Mouse (Mus musculus) macrophage (primary cell): ENCODE data around the gene Lrrc32. TPM values are rescaled to one million over a fixed set of nuclear protein-coding genes. Genes with fewer than 3 reads are reported as not detected.

ENCODE experiments used
- H3K27ac ChIP-seq: fragments of 350-480 bp; formaldehyde crosslinking; 2 replicates; pipeline ENCODE4 v1.9.0; 2021
- H3K36me3 ChIP-seq: fragments of 350-480 bp; formaldehyde crosslinking; 2 replicates; pipeline ENCODE4 v1.9.0; 2021; ENCODE audit errors: inconsistent target
- H3K4me3 ChIP-seq: fragments of 350-480 bp; formaldehyde crosslinking; 2 replicates; pipeline ENCODE4 v1.9.0; 2021; ENCODE audit errors: inconsistent target
- H3K79me2 ChIP-seq: fragments of 350-480 bp; formaldehyde crosslinking; 2 replicates; pipeline ENCODE4 v1.9.0; 2021; ENCODE audit errors: inconsistent target
- WGBS: methylation state at CpG from one replicate; pipeline ENCODE4 v1.1.7; 2026; ENCODE audit warnings: inconsistent platforms; ENCODE audit not compliant: missing documents; 5-methylcytosine and 5-hydroxymethylcytosine counted together
- polyA plus RNA-seq: library from polyadenylated mRNA; stranded (reverse); fragments of 250-400 nt; gene quantifications from 3 replicates; pipeline ENCODE4 v1.2.4, GENCODE M21; 2018; ENCODE audit warnings: inconsistent platforms

Gene Lrrc32
- polyA plus RNA-seq, 1 experiment from 2014 or later, result 0.19 TPM

DNA sequence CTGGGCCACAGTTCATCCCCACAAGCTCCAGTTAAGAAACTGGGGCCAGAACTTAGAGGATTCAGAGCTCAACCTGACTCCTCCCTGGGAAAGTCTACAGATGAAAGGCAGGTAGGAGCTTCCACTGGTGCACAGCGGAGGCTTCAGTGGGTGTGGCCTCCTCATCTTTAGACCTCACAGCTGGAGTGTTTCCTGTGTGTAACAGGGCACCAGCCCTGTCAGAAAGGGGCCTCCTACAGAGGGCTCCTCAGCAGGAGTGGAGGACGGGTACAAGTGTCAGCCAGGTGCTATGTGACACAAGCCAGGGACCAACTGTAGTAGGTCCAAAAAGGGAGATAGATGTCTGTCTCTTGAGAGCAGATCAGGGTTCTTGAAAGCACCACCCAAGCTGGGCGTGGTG is 24.2 kb downstream of the Lrrc32 start:
- no peaks in the 10 kb centered on the region for H3K36me3 ChIP-seq
- no peak overlapping the region for H3K27ac ChIP-seq
- no peaks in the 10 kb centered on the region for H3K79me2 ChIP-seq
- WGBS, result 92% methylated on average over 3 of the region's 3 CpGs
- H3K4me3 ChIP-seq, result no peak overlapping the region

DNA sequence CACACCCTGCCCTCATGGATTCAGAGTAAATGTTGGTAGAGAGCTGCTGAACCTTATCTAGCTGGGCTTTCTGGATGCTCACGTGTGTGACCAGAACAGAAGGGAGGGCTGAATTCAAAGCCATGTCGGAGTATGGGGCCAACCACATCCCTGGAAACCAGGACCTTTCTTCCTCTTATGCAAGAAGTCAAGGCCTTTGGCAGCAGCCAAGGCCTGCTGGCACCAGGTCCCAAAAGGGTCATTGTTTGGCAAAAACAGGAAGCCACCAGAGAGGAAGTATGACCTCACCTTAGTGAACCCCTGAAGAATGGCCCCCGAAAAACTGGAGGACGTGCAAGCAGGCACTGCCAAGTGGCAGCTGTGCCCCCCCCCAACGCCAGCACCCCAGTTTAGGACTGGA is 33.5 kb downstream of the Lrrc32 start:
- 15% methylated on average over 5 of the region's 5 CpGs for WGBS
- 0 out of 2 replicates have a peak overlapping the region, but pooled peaks have one; percentile 8 for H3K27ac ChIP-seq
- no peaks in the 10 kb centered on the region for H3K79me2 ChIP-seq
- H3K36me3 ChIP-seq, result no peaks in the 10 kb centered on the region
- no peak overlapping the region for H3K4me3 ChIP-seq

DNA sequence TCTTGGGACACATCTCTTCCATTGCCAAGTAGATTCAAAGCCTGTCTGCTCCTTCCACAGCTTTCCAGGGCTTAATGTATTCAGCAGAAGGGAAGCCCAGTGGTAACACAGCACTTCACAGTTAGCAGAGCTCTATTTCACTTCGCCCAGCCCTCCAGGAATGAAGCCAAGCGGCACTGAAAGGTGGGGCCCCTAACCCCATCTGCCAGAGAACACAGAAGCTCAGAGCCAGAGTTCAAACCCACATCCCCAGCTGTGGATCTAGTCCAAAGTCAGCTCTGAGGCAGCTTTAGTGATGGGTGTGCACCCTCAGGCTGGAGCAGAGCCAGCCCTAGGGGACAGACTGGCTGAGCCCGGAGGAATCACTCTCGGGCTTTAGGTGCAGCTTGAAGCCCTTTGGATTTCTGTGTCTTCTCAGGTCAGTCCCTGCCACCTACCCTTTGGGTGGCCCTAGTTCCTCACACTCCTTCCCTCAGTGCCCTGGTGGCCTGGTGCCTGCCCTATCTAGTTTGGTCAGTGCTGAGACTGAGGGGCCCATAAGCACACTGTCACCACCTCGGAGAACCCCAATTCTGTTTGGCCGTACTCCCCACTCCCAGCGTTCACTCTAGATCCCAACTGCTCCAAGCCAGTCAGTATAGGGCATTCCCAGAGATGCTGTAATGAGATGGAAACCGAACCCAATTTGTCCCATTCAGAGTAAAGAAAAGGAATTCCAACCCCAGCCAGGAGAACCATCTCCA is 34.2 kb downstream of the Lrrc32 start:
- Histone ChIP-seq H3K79me2 (no peaks in the 10 kb centered on the region), H3K4me3 (no peak overlapping the region), H3K36me3 (no peaks in the 10 kb centered on the region), H3K27ac (0 out of 2 replicates have a peak overlapping the region, but pooled peaks have one; percentile 8)
- 69% methylated on average over 8 of the region's 8 CpGs for WGBS

DNA sequence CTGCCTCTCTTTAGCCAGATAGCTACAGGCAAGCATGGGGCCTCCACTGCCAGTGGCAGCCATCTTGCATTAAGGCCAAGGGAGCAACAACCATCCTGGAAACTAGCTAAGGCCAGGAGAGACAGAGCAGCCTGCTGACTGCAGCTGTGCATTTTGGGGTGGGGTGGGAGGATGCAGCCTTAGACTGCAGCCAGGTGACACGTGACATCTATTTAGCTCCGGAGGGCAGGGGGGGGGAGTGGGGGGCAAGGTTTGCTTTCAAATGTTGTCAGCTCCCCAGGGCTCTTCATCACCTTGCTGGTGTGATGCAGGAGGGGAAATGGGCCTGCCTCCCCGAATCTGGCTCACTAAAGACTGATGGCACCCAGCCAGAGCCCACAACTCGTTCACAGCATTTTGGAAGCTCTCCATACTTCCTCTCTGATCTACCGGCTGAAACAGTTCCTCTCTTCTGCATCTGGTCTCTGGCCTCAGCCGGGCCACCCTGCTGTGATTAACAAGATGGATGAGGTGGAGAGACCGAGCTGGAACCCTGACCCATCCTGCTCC is 34.8 kb downstream of the Lrrc32 start:
- no peaks in the 10 kb centered on the region for H3K36me3 ChIP-seq
- H3K4me3 ChIP-seq, result no peak overlapping the region
- no peaks in the 10 kb centered on the region for H3K79me2 ChIP-seq
- H3K27ac ChIP-seq, result no peak overlapping the region
- 1% methylated on average over 7 of the region's 7 CpGs for WGBS

DNA sequence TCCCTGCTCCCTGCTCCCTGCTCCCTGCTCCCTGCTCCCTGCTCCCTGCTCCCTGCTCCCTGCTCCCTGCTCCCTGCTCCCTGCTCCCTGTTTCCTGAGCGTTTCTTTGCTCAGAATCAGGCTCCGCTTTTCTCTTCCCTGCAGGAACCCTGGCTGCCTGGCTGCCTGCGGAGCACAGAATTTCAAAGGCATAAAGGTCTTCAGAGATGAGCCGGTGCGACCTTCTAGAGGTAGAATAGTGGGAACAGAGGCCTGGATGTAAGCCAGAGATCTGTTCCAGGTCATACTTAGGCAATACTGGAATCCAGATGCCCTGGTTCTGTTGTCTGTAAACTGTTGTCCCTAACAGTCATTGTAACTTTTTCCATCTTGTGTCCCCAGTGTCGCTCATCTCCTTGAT is 35.3 kb downstream of the Lrrc32 start:
- 76% methylated on average over 6 of the region's 6 CpGs for WGBS
- Histone ChIP-seq H3K4me3 (no peak overlapping the region), H3K36me3 (no peaks in the 10 kb centered on the region), H3K27ac (no peak overlapping the region), H3K79me2 (no peaks in the 10 kb centered on the region)

DNA sequence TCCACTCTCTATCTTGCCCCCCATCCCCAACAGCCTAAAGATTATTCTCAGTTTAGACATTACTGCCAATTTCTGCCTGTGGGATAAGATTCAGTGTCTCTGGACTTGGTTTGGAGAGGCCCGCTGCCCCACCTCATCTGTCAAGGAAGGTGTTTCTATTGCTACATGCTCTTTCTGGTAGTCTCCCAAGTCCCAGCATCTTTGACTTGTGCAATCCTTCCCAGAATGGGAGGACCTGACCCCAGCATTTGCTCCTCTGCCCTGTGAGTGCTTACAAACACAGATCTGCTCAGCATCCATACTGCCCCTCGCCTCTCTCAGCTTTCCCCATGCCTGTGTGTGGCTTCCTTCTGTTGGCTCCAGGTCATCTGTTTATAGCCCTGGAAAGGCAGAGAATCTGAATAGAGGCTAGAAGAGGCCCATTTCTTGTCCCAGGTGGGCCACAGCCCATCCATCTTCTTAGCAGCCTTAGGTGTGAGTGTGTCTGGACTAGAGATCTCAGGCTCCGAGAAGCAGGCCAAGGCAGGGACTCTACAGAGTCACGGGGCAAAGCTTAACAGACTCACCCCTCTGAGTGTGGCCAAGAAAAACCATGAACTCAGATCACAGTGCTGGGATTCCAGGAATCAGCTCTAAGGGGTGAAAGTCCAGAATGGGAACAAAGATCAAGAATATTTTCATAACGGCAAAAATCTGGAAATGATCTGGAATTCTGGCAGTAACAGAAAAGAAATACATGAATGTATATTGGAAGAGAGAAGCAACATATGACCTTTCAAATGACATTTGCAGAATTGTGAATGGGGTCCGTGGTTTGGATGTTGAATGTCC is 36.0 kb downstream of the Lrrc32 start:
- no peak overlapping the region for H3K4me3 ChIP-seq
- no peaks in the 10 kb centered on the region for H3K79me2 ChIP-seq
- H3K36me3 ChIP-seq, result no peaks in the 10 kb centered on the region
- WGBS, result 92% methylated on average over 6 of the region's 6 CpGs
- no peak overlapping the region for H3K27ac ChIP-seq

DNA sequence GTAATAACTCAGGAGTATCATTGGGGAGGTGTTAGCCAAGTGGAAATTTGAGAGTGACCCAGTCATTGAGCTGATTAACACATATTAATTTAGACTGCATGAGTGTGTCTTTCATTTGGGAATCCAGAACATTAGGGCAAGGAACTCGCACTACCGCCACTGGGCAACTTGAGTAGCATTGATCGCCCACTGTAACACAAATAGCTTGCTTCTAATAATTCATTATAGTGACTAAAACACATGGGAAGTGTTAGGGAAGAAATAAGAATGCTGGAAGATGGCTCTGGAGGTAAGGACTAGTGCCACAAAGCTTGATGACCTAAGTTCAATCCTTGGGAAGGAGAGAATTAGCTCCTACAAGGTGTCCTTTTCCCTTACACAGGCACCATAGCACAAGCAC is 38.0 kb downstream of the Lrrc32 start:
- Histone ChIP-seq H3K27ac (no peak overlapping the region), H3K36me3 (no peaks in the 10 kb centered on the region), H3K4me3 (no peak overlapping the region), H3K79me2 (no peaks in the 10 kb centered on the region)
- 96% methylated on average over 3 of the region's 3 CpGs for WGBS

DNA sequence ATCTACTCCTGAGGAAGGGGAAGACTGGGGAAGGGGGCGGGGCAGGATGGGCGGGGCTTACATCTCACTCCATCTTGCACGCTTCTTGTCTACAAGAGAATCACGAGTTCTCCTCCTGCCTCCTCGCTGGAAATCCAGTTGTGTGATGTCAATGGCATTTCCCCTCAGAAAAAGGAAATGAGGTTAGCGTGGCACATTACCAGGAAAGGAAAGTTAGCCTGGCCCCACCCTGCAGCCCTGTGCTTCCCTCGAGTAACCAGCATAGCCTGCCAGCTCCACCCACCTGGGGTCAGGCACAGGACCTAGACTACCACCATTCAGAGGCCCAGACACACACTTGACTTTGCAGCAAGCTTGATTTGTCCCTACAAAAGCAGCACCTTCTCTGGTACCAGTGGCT is 42.5 kb downstream of the Lrrc32 start:
- H3K4me3 ChIP-seq, result no peak overlapping the region
- no peaks in the 10 kb centered on the region for H3K36me3 ChIP-seq
- WGBS, result 30% methylated on average over 7 of the region's 7 CpGs
- H3K79me2 ChIP-seq, result no peaks in the 10 kb centered on the region
- no peak overlapping the region for H3K27ac ChIP-seq

DNA sequence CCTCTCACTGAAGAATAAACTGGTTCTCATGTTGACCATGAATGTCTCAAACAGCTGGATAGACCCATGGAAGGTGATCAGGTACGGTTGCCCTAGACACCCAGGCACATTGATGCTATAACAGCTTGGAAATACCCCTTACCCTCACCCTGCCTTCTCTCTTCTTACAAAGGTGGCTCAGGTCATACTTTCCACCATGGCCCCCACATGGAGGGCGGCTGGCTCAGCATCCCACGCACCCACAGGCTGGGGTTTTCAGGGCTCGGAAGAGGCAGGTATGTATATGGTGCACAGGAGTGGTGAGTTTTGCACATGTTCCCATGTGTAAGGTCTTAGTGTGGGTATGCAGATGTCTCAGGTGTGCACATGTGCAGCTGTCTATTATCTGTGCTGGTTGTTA is 43.9 kb downstream of the Lrrc32 start:
- Histone ChIP-seq H3K27ac (no peak overlapping the region), H3K36me3 (no peaks in the 10 kb centered on the region), H3K4me3 (no peak overlapping the region), H3K79me2 (no peaks in the 10 kb centered on the region)
- WGBS, result 94% methylated on average over 4 of the region's 4 CpGs

DNA sequence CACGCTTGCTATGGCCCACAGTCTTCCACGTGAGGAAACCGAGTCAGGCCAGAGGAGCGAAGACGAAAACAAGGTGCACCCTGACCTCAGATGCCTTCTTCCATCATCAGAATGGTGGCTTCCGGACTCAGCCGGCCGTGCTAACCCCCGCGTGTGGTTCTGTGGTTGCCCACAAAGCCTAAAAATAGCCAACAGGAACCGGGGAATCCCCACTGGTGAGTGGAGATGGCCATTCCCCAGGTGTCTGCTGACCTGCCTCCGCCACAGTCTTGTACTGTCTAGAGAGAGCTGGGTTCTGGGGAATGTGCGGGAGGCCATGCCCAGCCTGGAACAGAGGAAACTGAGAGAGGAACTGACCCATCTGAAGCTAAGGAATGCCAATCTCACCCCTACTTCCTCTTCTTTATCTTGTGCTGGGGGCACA is 45.4 kb downstream of the Lrrc32 start:
- Histone ChIP-seq H3K27ac (peak overlapping the region; percentile 27), H3K79me2 (no peaks in the 10 kb centered on the region), H3K36me3 (no peaks in the 10 kb centered on the region), H3K4me3 (no peak overlapping the region)
- 5% methylated on average over 13 of the region's 13 CpGs for WGBS

DNA sequence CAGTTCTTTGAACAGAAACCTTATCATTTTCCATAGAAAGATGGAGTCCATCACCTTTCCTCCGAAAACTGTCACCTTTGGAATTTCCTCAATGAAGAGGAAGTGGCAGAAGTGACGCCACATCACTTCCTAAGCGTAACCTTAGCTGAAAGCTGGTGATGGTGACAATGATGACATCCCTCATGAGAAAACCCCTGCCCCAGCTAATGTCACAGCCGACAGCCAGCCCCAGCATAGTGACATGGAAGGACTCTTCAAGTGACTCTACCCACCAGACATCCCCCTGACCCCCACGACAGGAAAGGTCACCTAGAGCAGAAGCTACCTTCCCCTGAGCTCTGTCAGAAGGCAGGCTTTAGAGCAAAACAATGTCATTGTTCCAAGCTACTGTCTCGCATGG is 46.1 kb downstream of the Lrrc32 start:
- Histone ChIP-seq H3K36me3 (no peaks in the 10 kb centered on the region), H3K27ac (peak overlapping the region; percentile 27), H3K4me3 (no peak overlapping the region), H3K79me2 (no peaks in the 10 kb centered on the region)
- WGBS, result 62% methylated on average over 6 of the region's 6 CpGs

DNA sequence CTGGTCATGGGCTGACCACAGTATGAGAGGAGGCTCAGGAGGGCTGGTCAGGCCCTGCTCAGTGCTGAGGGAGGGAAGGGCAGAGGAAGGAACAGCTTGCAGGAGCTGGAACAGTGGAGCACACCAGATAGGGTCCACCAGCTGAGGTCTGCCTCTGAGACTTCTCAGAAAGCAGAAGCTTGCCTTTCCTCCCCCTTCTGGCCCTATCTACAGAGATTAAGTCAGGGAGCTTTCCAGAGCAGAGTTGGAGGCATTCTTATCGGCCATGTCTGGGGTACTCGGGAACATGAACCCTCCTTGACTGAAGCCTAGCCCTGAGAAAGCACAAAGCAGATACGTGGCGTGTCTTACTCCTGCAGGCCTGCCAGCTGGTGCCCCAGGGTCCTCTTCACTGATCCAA is 46.8 kb downstream of the Lrrc32 start:
- no peak overlapping the region for H3K4me3 ChIP-seq
- no peaks in the 10 kb centered on the region for H3K36me3 ChIP-seq
- WGBS, result 65% methylated on average over 4 of the region's 4 CpGs
- H3K79me2 ChIP-seq, result no peaks in the 10 kb centered on the region
- no peak overlapping the region for H3K27ac ChIP-seq

DNA sequence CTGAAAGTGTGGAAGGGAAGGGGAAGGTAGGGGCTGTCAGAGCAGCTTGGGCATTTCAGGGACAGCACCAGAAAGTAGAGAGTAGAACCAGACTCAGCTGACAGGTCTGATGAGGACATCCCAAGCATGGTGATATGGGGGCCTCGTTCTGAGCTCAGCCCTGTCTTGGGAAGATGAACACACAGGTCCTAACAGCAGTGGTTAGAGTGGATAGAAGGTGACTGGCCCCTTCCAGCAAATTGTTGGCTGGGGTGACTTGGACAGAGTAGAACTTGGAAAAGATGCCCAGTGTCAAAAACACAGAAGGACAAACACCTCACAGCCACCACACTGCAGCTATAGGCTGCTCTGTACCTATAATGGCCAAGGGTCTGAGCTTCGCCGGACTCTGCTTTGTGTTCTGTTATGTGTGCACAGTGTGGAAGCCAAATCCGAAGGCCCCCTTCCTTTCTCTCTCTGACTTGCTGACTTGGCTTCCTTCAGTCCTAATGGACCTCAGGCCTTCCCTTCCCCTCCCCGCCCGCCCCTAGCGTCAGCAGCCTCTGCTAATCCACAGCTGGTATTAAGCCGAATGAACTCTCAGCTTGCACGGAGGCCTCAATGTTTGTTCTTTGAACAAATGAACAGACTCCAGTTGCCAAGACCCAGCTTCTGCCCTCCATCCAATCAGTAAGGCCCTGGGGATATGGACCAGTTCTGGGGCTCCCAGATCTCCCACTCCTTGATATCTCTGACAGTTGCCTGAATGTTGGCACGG is 48.3 kb downstream of the Lrrc32 start:
- no peaks in the 10 kb centered on the region for H3K36me3 ChIP-seq
- no peaks in the 10 kb centered on the region for H3K79me2 ChIP-seq
- WGBS, result 97% methylated on average over 10 of the region's 10 CpGs
- H3K27ac ChIP-seq, result no peak overlapping the region
- H3K4me3 ChIP-seq, result no peak overlapping the region

DNA sequence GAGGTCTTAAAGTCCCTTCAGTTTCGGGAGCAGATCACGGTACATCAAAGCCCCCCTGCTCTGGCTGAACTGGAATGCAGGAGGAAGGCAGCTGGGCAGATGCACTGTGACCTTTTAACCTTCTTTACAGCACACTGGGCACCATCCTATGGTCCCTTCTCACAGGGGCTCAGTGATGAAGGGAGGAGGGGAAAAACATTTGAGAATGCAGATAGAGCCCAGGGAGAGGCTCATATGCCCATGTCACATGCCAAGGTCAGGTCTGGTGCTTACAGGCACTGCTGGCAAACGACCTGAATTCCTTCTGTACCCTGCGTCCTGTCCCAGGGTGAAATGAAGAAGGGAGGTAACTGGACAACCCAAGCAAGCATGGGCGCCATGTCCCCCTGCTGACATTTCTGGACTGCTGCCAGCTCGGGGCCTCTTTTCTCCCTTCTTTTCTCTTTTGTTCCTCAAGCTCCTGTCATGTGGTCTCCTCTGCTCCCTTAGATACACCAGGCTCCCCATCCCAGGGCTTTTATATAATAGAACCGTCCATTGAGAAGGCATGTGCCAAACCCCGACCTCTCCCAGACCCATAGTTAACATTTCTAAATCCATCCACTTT is 49.0 kb downstream of the Lrrc32 start:
- Histone ChIP-seq H3K79me2 (no peaks in the 10 kb centered on the region), H3K27ac (no peak overlapping the region), H3K36me3 (no peaks in the 10 kb centered on the region), H3K4me3 (no peak overlapping the region)
- 90% methylated on average over 8 of the region's 8 CpGs for WGBS
